Mouse (Mus musculus): ENCODE measurements around the gene Cisd3. TPM values are rescaled to one million over a fixed set of nuclear protein-coding genes. Genes with fewer than 3 reads are reported as not detected.
A peak's percentile ranks its signal among the peaks of the same experiment; 100 is the strongest.
"Not testable (repeated sequence)": the region's sequence is repeated elsewhere in the genome, so short reads cannot be mapped to it uniquely, and the experiment has no call there.

The Cisd3 gene
- 100 to 1,000 TPM; 146 to 147 TPM for total RNA-seq (2021)
- long read RNA-seq, experiment 1, transcript Cisd3-201 (3 exons, 737 nt) = major isoform, 100 of 108 reads
- long read RNA-seq, experiment 1, partial matches to known transcripts = 1 of 108 reads
- long read RNA-seq, experiment 1, other reads (novel, unspliced or antisense) = 7 of 108 reads
- long read RNA-seq, experiment 2, transcript Cisd3-201 (3 exons, 737 nt) = major isoform, 73 of 80 reads
- long read RNA-seq, experiment 2, partial matches to known transcripts = 0 of 80 reads
- long read RNA-seq, experiment 2, other reads (novel, unspliced or antisense) = 7 of 80 reads

- DNase-seq = peak; percentile 94
- intact Hi-C loops (cut with DNase I) = loop anchor here (1.0 kb wide), 1 partner anchor 21 kb away; no protein-coding TSS in a partner anchor
Observed at GRCm38 (mm10) chr11:97685613-97686321, at the start of gene Cisd3. TSS of gene Cisd3 (plus strand) at chr11:97685826.

- no peak for DNase-seq
- intact Hi-C loops (cut with DNase I) = no loop called here
Observed at GRCm38 (mm10) chr11:97641668-97642067, 44.0 kb upstream of the Cisd3 start.

- intact Hi-C loops (cut with DNase I) = no loop called here
- no peak for DNase-seq
Observed at GRCm38 (mm10) chr11:97642746-97643145, 42.9 kb upstream of the Cisd3 start.

GRCm38 (mm10) chr11:97643380-97644055 is 42.1 kb upstream of the Cisd3 start:
- DNase-seq = no peak
- intact Hi-C loops (cut with DNase I) = no loop called here

- DNase-seq = peak; percentile 79 to 81
- intact Hi-C loops (cut with DNase I) = loop anchor here (1.0 to 5.0 kb wide), 2 partner anchors 42 to 102 kb away; no protein-coding TSS in a partner anchor
Observed at GRCm38 (mm10) chr11:97644834-97645233, 40.8 kb upstream of the Cisd3 start.

- not testable (repeated sequence) for DNase-seq
- intact Hi-C loops (cut with DNase I) = loop anchor here (5.0 kb wide), 1 partner anchor 99 kb away; no protein-coding TSS in a partner anchor
Observed at GRCm38 (mm10) chr11:97648541-97648940, 37.1 kb upstream of the Cisd3 start.

DNA sequence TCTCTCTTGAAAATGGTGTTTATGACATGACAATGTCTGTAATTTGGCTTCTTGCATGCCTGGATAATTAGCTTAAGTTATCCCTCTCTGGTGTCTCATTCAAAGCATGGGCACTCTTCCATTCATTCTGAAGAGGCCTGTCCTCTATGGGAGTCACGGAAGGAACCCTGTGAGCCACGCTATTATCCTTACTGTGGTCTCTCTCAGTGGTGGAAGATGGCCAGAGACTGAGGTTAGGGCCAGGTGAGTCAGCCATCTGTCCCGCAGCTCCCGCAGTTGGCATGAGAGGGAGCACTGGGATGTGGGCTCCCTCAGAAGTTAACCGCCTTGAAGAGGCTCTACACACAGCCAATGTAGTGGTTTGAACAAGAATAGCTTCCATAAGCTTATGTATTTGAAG is 35.3 kb upstream of the Cisd3 start:
- intact Hi-C loops (cut with DNase I) = no loop called here
- no peak for DNase-seq

DNA sequence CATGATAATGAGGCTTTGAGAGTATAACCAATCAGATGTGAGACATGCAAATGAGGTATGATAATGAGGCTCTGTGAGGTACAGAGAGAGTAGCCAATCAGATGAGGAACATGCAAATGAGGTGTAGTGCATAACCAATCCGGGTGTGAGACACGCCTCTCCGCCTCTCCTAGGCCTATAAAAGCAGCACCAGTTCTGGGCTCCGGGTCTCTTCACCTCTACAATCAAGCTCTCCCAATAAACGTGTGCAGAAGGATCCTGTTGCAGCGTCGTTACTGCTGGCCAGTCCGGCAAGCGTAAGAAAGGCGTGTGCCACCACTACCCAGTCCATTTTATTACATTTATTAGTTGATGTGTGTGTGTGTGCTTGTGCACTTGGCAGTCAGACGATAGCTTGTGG is 32.2 kb upstream of the Cisd3 start:
- DNase-seq; intact Hi-C loops (cut with DNase I): not testable (repeated sequence)

DNA sequence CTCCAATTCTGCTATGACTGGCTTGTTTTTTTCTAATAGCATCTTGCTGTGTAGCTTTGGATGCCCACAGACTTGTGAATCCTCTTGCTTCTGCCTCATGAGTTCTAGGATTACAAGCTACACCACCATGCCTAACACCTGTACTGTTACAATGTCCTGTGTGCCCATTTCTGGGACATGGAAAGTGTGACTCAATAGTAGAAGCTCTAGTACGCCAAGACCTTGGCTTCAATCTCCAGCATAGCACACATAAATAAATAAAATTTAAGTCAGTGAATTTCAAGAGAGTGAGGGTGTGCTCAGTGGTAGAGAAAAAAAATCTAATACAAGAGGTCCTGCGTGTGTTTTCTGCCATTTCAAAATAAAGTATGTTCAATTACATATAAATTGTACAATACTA is 31.4 kb upstream of the Cisd3 start:
- no peak for DNase-seq
- intact Hi-C loops (cut with DNase I) = no loop called here

- DNase-seq = no peak
- intact Hi-C loops (cut with DNase I) = no loop called here
Observed at GRCm38 (mm10) chr11:97656269-97656971, 29.2 kb upstream of the Cisd3 start.

DNA sequence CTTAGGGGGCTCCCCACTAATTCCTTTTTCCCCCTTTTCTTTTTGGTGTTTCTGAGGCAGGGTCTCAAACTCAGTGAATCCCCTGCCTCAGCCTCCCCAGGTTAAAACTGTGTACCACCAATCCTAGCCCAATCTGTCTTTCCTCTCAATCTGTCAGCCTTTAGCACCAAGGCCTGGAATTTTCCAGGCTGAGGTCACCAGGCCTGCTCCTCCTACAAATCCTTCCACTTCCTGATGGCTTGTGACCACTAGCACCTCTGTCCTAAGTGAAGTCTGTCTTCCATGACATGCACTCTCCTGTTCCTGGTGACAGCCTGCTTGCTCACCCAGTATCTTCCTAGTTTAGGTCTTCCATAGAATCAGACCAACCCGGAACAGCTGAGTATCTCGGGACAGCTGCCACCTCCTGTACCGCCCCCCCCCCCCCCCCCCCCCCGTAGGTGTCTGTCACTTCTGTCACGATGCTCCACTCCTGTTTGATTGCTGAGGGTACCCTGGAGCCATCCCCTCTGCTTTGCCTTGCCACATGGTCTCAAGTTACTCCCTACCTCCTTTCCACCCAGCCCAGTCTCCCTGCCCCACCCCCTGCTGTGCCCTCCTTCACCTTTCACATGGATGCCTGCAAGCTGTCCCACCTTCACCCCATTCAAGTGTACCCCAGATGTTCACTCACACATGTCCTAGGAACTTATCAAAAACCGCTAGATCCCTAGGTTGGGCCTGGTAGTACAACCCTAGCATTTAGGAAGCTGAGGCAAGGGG is 28.3 kb upstream of the Cisd3 start:
- intact Hi-C loops (cut with DNase I) = no loop called here
- no peak for DNase-seq

DNA sequence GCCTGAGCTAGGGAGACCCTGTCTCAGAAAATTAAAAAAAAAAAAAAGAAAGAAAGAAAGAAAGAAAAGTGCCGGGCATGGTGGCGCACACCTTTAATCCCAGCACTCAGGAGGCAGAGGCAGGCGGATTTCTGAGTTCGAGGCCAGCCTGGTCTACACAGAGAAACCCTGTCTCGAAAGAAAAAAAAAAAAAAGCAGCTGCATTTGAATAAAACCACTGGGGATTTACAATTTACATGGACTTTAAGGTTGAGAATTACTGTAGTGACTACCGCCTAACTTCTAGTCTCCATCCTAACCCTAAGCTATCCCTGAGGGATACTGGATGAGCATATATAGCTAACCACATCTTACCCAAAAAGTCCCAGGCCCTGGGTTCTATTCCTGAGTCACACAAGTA is 27.7 kb upstream of the Cisd3 start:
- not testable (repeated sequence) for DNase-seq
- intact Hi-C loops (cut with DNase I) = loop anchor here (2.0 kb wide), 1 partner anchor 41 kb away; no protein-coding TSS in a partner anchor

DNA sequence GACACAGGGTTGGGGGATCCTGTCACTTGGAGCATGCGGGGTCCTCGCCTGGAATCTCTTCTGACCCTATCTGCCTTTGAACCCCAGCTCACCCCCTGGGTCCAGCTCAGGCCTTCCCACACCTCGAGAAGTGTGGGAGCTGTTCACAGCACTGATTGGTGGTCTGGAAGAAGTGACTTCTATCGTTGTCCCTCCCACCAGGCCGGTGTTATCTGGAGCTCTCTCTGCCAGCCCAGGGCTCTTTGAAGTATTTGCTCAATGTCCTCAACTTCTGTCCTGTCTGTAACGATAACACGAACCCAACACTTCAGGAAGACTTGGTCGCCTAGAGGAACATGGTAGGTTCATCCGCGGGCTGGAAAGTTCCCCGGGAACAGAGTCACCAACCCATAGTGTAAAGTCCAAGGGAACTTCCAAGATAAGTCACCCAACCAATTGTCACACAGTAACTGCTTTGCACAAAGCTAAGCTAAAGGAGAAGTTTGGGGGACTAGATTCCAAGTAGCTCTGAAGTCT is 26.8 kb upstream of the Cisd3 start:
- intact Hi-C loops (cut with DNase I) = loop anchor here (2.0 kb wide), 1 partner anchor 40 kb away; no protein-coding TSS in a partner anchor
- no peak for DNase-seq

GRCm38 (mm10) chr11:97659267-97659989 is 26.2 kb upstream of the Cisd3 start:
- peak in 1 of 2 experiments; percentile 49 for DNase-seq
- intact Hi-C loops (cut with DNase I) = loop anchor here (2.0 kb wide), 1 partner anchor 39 kb away; no protein-coding TSS in a partner anchor

- DNase-seq = peak; percentile 83 to 89
- intact Hi-C loops (cut with DNase I) = loop anchor here (2.0 kb wide), 1 partner anchor 39 kb away; no protein-coding TSS in a partner anchor
Observed at GRCm38 (mm10) chr11:97659990-97660714, 25.5 kb upstream of the Cisd3 start.

GRCm38 (mm10) chr11:97660734-97661647 is 24.6 kb upstream of the Cisd3 start:
- no peak for DNase-seq
- intact Hi-C loops (cut with DNase I) = no loop called here

- peak; percentile 54 to 63 for DNase-seq
Observed at GRCm38 (mm10) chr11:97661648-97662133, 23.9 kb upstream of the Cisd3 start.

More at GRCm38 (mm10) chr11:97661648-97662133, 23.9 kb upstream of the Cisd3 start:
- intact Hi-C loops (cut with DNase I) = no loop called here
